Comparison of ENCODE assay signal across 22 mouse cellular contexts in the genomic region with DNA sequence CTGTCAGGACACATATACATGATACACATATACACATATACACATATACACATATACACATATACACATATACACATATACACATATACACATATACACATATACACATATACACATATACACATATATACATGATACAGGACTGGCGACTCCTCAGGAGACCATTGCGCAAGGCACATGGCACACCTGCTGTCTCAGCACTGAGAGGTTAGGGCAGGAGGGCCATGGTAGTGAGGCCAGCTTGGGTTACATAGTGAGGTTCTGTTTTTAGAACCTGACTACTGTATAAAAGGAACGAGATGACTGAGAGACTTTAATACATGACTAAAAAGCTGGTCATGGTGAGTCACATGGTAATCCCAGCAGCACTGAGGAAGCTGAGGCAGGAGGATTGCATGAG. TPM values are rescaled to one million over a fixed set of nuclear protein-coding genes. Genes with fewer than 3 reads are reported as not detected.
"Had no signal": no experiment of that assay in that cellular context is flagged by ENCODE, and none has a peak within 500 bp of the region (broad histone marks: within the 10 kb centered on the region; RNA-seq: fewer than 3 reads in every experiment).

No protein-coding gene starts in this region.

- H3K4me2 ChIP-seq: heart, embryonic 11.5 days; heart, embryonic 13.5 days; heart, embryonic 15.5 days; hindbrain, embryonic 13.5 days; hindbrain, embryonic 15.5 days; kidney, embryonic 15.5 days; limb, embryonic 13.5 days; limb, embryonic 15.5 days; liver, embryonic 12.5 days had no signal

- DNase-seq: heart, adult 11 months; heart, adult 2 months; heart, postnatal 14 days; heart, postnatal 36 days; kidney, adult 11 months; kidney, adult 2 months; kidney, adult 9 months; kidney, postnatal 14 days; kidney, postnatal 36 days; layer of hippocampus, adult 9-11 months; layer of hippocampus, postnatal 36 days; left cerebral cortex, postnatal 4 days had no signal

- H3K36me3 ChIP-seq: heart, embryonic 13.5 days; heart, embryonic 15.5 days; hindbrain, embryonic 13.5 days; hindbrain, embryonic 15.5 days; kidney, embryonic 15.5 days; limb, embryonic 13.5 days; limb, embryonic 15.5 days; liver, embryonic 12.5 days had no signal

- H3K27me3 ChIP-seq: heart, embryonic 13.5 days; heart, embryonic 15.5 days; hindbrain, embryonic 13.5 days; hindbrain, embryonic 15.5 days; kidney, embryonic 15.5 days; limb, embryonic 13.5 days; limb, embryonic 15.5 days had no signal

- H3K4me3 ChIP-seq: heart, adult 2 months; heart, embryonic 13.5 days; heart, embryonic 15.5 days; hindbrain, embryonic 13.5 days; hindbrain, embryonic 15.5 days; kidney, embryonic 15.5 days; limb, embryonic 13.5 days; limb, embryonic 15.5 days; liver, embryonic 12.5 days had no signal

RNA-seq across cellular contexts. Expression of gene Asprv1, which starts 53.5 kb away (rescaled TPM):
- total RNA-seq: heart, postnatal 36 days; liver, adult 2 months had no signal
- polyA plus RNA-seq: heart, embryonic 11.5 days had no signal
